In the genomic region with DNA sequence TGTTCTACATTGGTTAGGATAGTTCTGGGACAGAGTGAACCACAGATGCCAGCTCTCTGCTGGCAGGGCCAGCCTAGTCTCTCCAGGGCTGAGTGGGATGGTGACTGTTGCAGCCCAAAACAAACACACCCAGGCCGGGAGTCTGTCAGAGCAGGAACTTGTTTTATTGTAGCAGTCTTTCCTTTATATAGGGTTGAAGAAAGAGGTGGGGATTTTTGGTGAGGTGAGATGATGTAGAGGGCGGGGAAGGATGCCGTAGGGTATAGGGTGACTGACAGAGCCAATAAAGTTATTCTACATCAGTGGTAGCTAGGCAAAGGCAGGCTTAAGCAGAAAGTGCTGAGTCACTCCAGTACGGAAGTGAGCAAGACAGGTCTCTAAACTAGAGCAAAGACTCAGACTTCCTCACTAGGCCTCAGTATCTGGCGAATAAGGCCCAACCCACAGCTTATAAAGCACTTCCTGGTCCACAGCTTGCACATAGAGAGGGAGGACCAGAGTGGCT, we compare ENCODE assay signal across 8 mouse cellular contexts.
A peak's percentile ranks its signal among the peaks of the same experiment; 100 is the strongest.
DNase-seq lines count a peak whose midpoint lies in the region; ATAC-seq lines count a peak whose summit lies in the region.

No protein-coding gene starts in this region.

- H3K4me2 ChIP-seq in limb, embryonic 12.5 days: no peak overlapping the region
- H3K4me2 ChIP-seq in forebrain, embryonic 16.5 days (ENCODE audit: low read length): no peak overlapping the region

- no peak overlapping the region for H3K9ac ChIP-seq in limb, embryonic 12.5 days (replicated peaks)
- H3K9ac ChIP-seq in forebrain, embryonic 16.5 days (replicated peaks; ENCODE audit: low read depth, low read length): no peak overlapping the region

- H3K9me3 ChIP-seq in limb, embryonic 12.5 days: no peaks in the 10 kb centered on the region
- H3K9me3 ChIP-seq in forebrain, embryonic 16.5 days (ENCODE audit: control insufficient read depth, low read length): peaks cover 2% of the 10 kb centered on the region; the same call in 1 of the 2 replicates

- peaks cover 35% of the 10 kb centered on the region for H3K36me3 ChIP-seq in limb, embryonic 12.5 days
- peaks cover 17% of the 10 kb centered on the region for H3K36me3 ChIP-seq in splenic B cell, adult 2 months (ENCODE audit: control insufficient read depth, insufficient read depth, low read length, poor library complexity, severe bottlenecking)
- peaks cover 11% of the 10 kb centered on the region for H3K36me3 ChIP-seq in forebrain, embryonic 16.5 days (ENCODE audit: control insufficient read depth, insufficient read depth)

- H3K4me1 ChIP-seq in limb, embryonic 12.5 days (replicated peaks): peaks cover 29% of the 10 kb centered on the region
- H3K4me1 ChIP-seq in forebrain, embryonic 16.5 days (replicated peaks; ENCODE audit: control insufficient read depth, insufficient read depth, low read length): no peaks in the 10 kb centered on the region

- WGBS in limb, embryonic 12.5 days: 73% methylated on average over 5 of the region's 5 CpGs
- WGBS in forebrain, embryonic 16.5 days: 89% methylated on average over 5 of the region's 5 CpGs

- H3K27ac ChIP-seq in limb, embryonic 12.5 days: 0 out of 2 replicates have a peak overlapping the region, but pooled peaks have one; percentile 77
- no peak overlapping the region for H3K27ac ChIP-seq in forebrain, embryonic 16.5 days (ENCODE audit: low read length)

- ATAC-seq in common myeloid progenitor, adult 5-6 weeks (replicated peaks; ENCODE audit: low read depth, poor library complexity, severe bottlenecking): peak; percentile 80
- ATAC-seq in limb, embryonic 12.5 days (ENCODE audit: insufficient number of reproducible peaks, insufficient read depth, low FRiP score, low TSS enrichment, low read depth): no peak
- no peak for ATAC-seq in forebrain, embryonic 16.5 days

- H3K27me3 ChIP-seq in limb, embryonic 12.5 days: no peaks in the 10 kb centered on the region
- no peaks in the 10 kb centered on the region for H3K27me3 ChIP-seq in splenic B cell, adult 2 months (ENCODE audit: control insufficient read depth, insufficient read depth, low read length, poor library complexity, severe bottlenecking)
- no peaks in the 10 kb centered on the region for H3K27me3 ChIP-seq in forebrain, embryonic 16.5 days (replicated peaks; ENCODE audit: control insufficient read depth, insufficient read depth, low read length)

- no peak overlapping the region for H3K4me3 ChIP-seq in limb, embryonic 12.5 days (replicated peaks)
- H3K4me3 ChIP-seq in forebrain, embryonic 16.5 days (replicated peaks; ENCODE audit: low read length): no peak overlapping the region

- peak; percentile 8 to 9 for DNase-seq in adrenal gland, postnatal 36 days
- DNase-seq in adrenal gland, postnatal 14 days: no peak
- DNase-seq in 416B (ENCODE audit: low read depth): peak; percentile 97
- DNase-seq in splenic B cell, adult 2 months (ENCODE audit: low read depth, low spot score): peak; percentile 53
- no peak for DNase-seq in Muller cell, postnatal 12 days (ENCODE audit: inconsistent ontology term)

Comparison
In these comparisons a context has a peak if more than half of its experiments do, and no peak if none do; other contexts are left out.
1. DNase-seq: peak in adrenal gland, postnatal 36 days (2 of 2), 416B (single experiment) and splenic B cell, adult 2 months (single experiment); none in adrenal gland, postnatal 14 days (single experiment) and Muller cell, postnatal 12 days (single experiment).